Mouse (Mus musculus) C2C12 (cell line): ENCODE results near the gene D430041D05Rik.

Experiments used
- CEBPB ChIP-seq: IDR thresholded peaks from one replicate; pipeline ENCODE4 v1.6.1; 2011; ENCODE audit warnings: low read depth, mild to moderate bottlenecking, control low read depth, moderate library complexity
- CTCF ChIP-seq: IDR thresholded peaks from one replicate; pipeline ENCODE4 v1.5.1; 2011; ENCODE audit not compliant: control insufficient read depth, insufficient read depth, insufficient read length
- FOSL1 ChIP-seq: IDR thresholded peaks from one replicate; pipeline ENCODE4 v1.8.0; 2011; ENCODE audit warnings: mild to moderate bottlenecking, low read length; ENCODE audit not compliant: poor library complexity, insufficient read depth, severe bottlenecking
- MAX ChIP-seq: IDR thresholded peaks from one replicate; pipeline ENCODE4 v1.6.1; 2011; ENCODE audit warnings: mild to moderate bottlenecking, control low read depth
- MYOD1 ChIP-seq: IDR thresholded peaks from one replicate; pipeline ENCODE4 v1.6.1; 2011; ENCODE audit warnings: low read depth; ENCODE audit not compliant: control insufficient read depth, insufficient read length
- MYOG ChIP-seq: IDR thresholded peaks from one replicate; pipeline ENCODE4 v1.6.1; 2011; ENCODE audit not compliant: control insufficient read depth, insufficient read length; ENCODE audit errors: extremely low read depth
- USF1 ChIP-seq: IDR thresholded peaks from one replicate; pipeline ENCODE4 v1.6.1; 2011; ENCODE audit warnings: low read depth, mild to moderate bottlenecking, control low read depth, moderate library complexity

DNA sequence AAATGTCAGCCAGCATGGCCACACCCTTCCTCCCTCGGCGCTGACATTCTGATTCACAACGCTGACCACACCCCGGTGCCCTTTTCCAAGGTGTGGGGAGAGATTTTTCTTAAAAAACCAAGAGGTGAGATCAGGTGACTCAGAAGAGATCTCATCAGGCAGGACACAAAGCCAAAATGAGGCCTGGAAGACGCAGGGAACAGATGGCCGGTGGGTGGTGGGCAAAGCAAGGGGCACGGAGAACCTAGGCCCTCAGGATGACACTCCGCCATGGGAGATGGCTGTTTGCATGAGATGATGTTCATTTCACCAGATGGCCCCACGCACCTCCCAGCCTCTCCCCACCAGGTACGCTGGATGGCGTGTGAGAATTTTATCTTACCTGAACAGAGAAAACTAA is 21.6 kb downstream of the D430041D05Rik start:
- TF ChIP-seq CTCF (no peak), CEBPB (no peak), MYOG (no peak), MYOD1 (no peak), MAX (no peak), USF1 (no peak), FOSL1 (no peak)
